Comparison of ENCODE assay signal across 8 mouse cellular contexts in the genomic region with DNA sequence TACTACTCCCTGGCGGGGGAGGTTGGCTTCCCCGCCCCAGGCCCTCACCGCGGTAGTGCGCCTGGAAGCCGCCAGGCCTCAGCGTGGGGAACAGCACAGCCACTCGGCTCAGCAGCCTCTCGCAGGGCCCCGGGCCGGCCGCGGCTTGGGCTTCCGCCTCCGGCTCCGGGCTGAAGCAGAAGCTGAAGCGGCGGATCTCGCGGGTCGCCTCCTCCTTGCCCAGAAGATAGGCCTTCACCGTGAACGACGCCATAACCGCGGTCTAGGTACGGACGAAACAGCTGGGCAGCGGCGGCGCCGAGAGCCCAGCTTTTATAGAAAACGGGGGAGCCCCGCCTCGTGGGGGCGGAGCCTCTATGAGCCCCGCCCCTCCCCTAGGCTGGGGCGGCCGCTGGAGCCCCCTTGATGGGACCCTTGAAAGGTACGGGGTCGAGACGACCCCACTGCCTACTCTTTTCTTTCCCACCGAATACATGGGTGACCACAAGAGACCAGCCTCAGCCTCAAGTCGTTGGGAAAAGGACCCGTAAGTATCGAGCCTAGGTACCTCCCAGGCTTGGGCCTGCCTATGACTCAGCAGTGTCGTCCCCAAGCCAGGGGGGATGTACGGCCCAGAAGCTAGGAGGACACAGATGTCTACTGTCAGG. TPM values are rescaled to one million over a fixed set of nuclear protein-coding genes. Genes with fewer than 3 reads are reported as not detected.
DNase-seq lines count a peak whose midpoint lies in the region; ATAC-seq and TF ChIP-seq lines count a peak whose summit lies in the region.

A gene (minus strand): TSS at position 323 of the 647 bp plus-strand sequence.
A gene (plus strand): TSS at position 386 of the 647 bp plus-strand sequence.

- TF ChIP-seq CTCF in G1E (IDR thresholded peaks at IDR 0.05; ENCODE audit: low read depth, low read length), result no peak
- peak; percentile 22; the same call in 1 of the 2 replicates for TF ChIP-seq CTCF in liver, postnatal 0 days (IDR thresholded peaks at IDR 0.05; ENCODE audit: low read depth)
- peak; percentile 29 for TF ChIP-seq CTCF in stomach, postnatal 0 days (IDR thresholded peaks at IDR 0.05; ENCODE audit: low read depth)

- peak; percentile 79 for DNase-seq in G1E (ENCODE audit: low spot score)
- DNase-seq in cerebellum, adult 11-12 months, result peak; percentile 82
- peak; percentile 89 for DNase-seq in heart, postnatal 10 days
- DNase-seq in kidney, postnatal 4 days, result peak; percentile 86 to 91
- peak; percentile 86 for DNase-seq in liver, postnatal 0 days
- peak; percentile 84 for DNase-seq in stomach, postnatal 0 days (ENCODE audit: low spot score)

- H3K27ac ChIP-seq in forebrain, embryonic 15.5 days (replicated peaks), result peak within 1 kb of the TSS; percentile 95
- peak within 1 kb of the TSS; percentile 99 for H3K27ac ChIP-seq in liver, postnatal 0 days (ENCODE audit: low read depth)
- H3K27ac ChIP-seq in neural tube, embryonic 12.5 days, result peak within 1 kb of the TSS; percentile 97
- H3K27ac ChIP-seq in stomach, postnatal 0 days (replicated peaks), result peak within 1 kb of the TSS; percentile 100

- intact Hi-C loops in heart, postnatal 10 days (cut with DNase I), result no loop called here

- H3K4me2 ChIP-seq in forebrain, embryonic 15.5 days (replicated peaks), result peak within 1 kb of the TSS; percentile 56
- H3K4me2 ChIP-seq in liver, postnatal 0 days (ENCODE audit: low read depth, low read length), result peak within 1 kb of the TSS; percentile 70
- peak within 1 kb of the TSS; percentile 65 for H3K4me2 ChIP-seq in neural tube, embryonic 12.5 days (replicated peaks)
- peak within 1 kb of the TSS; percentile 69 for H3K4me2 ChIP-seq in stomach, postnatal 0 days (replicated peaks; ENCODE audit: low read depth)

- ATAC-seq in G1E (ENCODE audit: extremely low read depth, insufficient number of reproducible peaks, low FRiP score, poor library complexity, severe bottlenecking), result no peak
- ATAC-seq in forebrain, embryonic 15.5 days (replicated peaks), result peak; percentile 76
- peak; percentile 63 for ATAC-seq in liver, postnatal 0 days
- peak; percentile 80 for ATAC-seq in neural tube, embryonic 12.5 days (ENCODE audit: low FRiP score, low read depth)
- peak; percentile 41 for ATAC-seq in stomach, postnatal 0 days (ENCODE audit: low FRiP score, low TSS enrichment)

- peak within 1 kb of the TSS; percentile 92 for H3K4me3 ChIP-seq in G1E (ENCODE audit: low read depth, low read length)
- peak within 1 kb of the TSS; percentile 90 for H3K4me3 ChIP-seq in forebrain, embryonic 15.5 days
- H3K4me3 ChIP-seq in liver, postnatal 0 days (ENCODE audit: low read depth, low read length), result peak within 1 kb of the TSS; percentile 87
- H3K4me3 ChIP-seq in neural tube, embryonic 12.5 days, result peak within 1 kb of the TSS; percentile 89
- H3K4me3 ChIP-seq in stomach, postnatal 0 days (ENCODE audit: low read depth, low read length), result peak within 1 kb of the TSS; percentile 100

- peaks cover 64% of the 10 kb centered on the region for H3K4me1 ChIP-seq in G1E (ENCODE audit: insufficient read depth, low read depth, low read length)
- H3K4me1 ChIP-seq in forebrain, embryonic 15.5 days, result peaks cover 30% of the 10 kb centered on the region
- H3K4me1 ChIP-seq in liver, postnatal 0 days (ENCODE audit: insufficient read depth), result peaks cover 47% of the 10 kb centered on the region
- H3K4me1 ChIP-seq in neural tube, embryonic 12.5 days, result peaks cover 12% of the 10 kb centered on the region
- H3K4me1 ChIP-seq in stomach, postnatal 0 days (replicated peaks; ENCODE audit: control insufficient read depth, insufficient read depth), result peaks cover 13% of the 10 kb centered on the region; the same call in 1 of the 2 replicates

- peak within 1 kb of the TSS; percentile 93 for H3K9ac ChIP-seq in forebrain, embryonic 15.5 days (replicated peaks)
- peak within 1 kb of the TSS; percentile 97 for H3K9ac ChIP-seq in liver, postnatal 0 days (replicated peaks)
- peak within 1 kb of the TSS; percentile 91 for H3K9ac ChIP-seq in neural tube, embryonic 12.5 days
- peak within 1 kb of the TSS; percentile 100 for H3K9ac ChIP-seq in stomach, postnatal 0 days (ENCODE audit: low read length)

- WGBS in forebrain, embryonic 15.5 days, result under 1% methylated on average over 48 of the region's 48 CpGs
- whole genome bisulfite sequencing in liver, postnatal 0 days (ENCODE audit: insufficient replicate concordance), result under 1% methylated on average over 46 of the region's 48 CpGs
- WGBS in neural tube, embryonic 12.5 days, result under 1% methylated on average over 48 of the region's 48 CpGs
- 1% methylated on average over 48 of the region's 48 CpGs for WGBS in stomach, postnatal 0 days

- H3K36me3 ChIP-seq in G1E (replicated peaks), result peaks cover 49% of the 10 kb centered on the region
- peaks cover 20% of the 10 kb centered on the region for H3K36me3 ChIP-seq in forebrain, embryonic 15.5 days
- peaks cover 31% of the 10 kb centered on the region for H3K36me3 ChIP-seq in liver, postnatal 0 days (replicated peaks; ENCODE audit: insufficient read depth, low read length)
- peaks cover 21% of the 10 kb centered on the region for H3K36me3 ChIP-seq in neural tube, embryonic 12.5 days
- peaks cover 18% of the 10 kb centered on the region for H3K36me3 ChIP-seq in stomach, postnatal 0 days (ENCODE audit: control insufficient read depth, insufficient read depth, low read length)

- no peaks in the 10 kb centered on the region for H3K27me3 ChIP-seq in G1E (ENCODE audit: insufficient read depth, low read length)
- no peaks in the 10 kb centered on the region for H3K27me3 ChIP-seq in forebrain, embryonic 15.5 days
- H3K27me3 ChIP-seq in liver, postnatal 0 days (ENCODE audit: insufficient read depth, low read length), result no peaks in the 10 kb centered on the region
- H3K27me3 ChIP-seq in neural tube, embryonic 12.5 days (replicated peaks), result no peaks in the 10 kb centered on the region
- H3K27me3 ChIP-seq in stomach, postnatal 0 days (ENCODE audit: control insufficient read depth, insufficient read depth, low read length), result no peaks in the 10 kb centered on the region

- no peaks in the 10 kb centered on the region for H3K9me3 ChIP-seq in G1E (replicated peaks)
- no peaks in the 10 kb centered on the region for H3K9me3 ChIP-seq in forebrain, embryonic 15.5 days
- no peaks in the 10 kb centered on the region for H3K9me3 ChIP-seq in liver, postnatal 0 days (ENCODE audit: low read length)
- no peaks in the 10 kb centered on the region for H3K9me3 ChIP-seq in neural tube, embryonic 12.5 days
- no peaks in the 10 kb centered on the region for H3K9me3 ChIP-seq in stomach, postnatal 0 days (ENCODE audit: control insufficient read depth, low read length)

- peak; percentile 27; the same call in 1 of the 2 replicates for TF ChIP-seq EP300 in liver, postnatal 0 days (IDR thresholded peaks at IDR 0.05; ENCODE audit: low read depth)
- peak; percentile 48 for TF ChIP-seq EP300 in stomach, postnatal 0 days (optimal IDR thresholded peaks at IDR 0.05)

RNA-seq across cellular contexts. Expression of the first gene that starts in this region (rescaled TPM):
- total RNA-seq in G1E (2014; fragmentation: Nextera tagmentation), result 118 and 252 TPM in 2 replicates
- 663 and 687 TPM in 2 replicates for total RNA-seq in G1E (2017)
- 134 and 138 TPM in 2 replicates for polyA plus RNA-seq in G1E (2012)
- polyA plus RNA-seq in forebrain, embryonic 15.5 days (2015; fragmentation: Nextera tagmentation; extraction: Ambion mirVana), result 285 and 303 TPM in 2 replicates
- 100 to 1,000 TPM; 239 to 247 TPM for total RNA-seq in heart, postnatal 10 days (2021)
- 154 and 172 TPM in 2 replicates for polyA plus RNA-seq in liver, postnatal 0 days (2015; fragmentation: Nextera tagmentation; extraction: Ambion mirVana)
- 241 and 245 TPM in 2 replicates for polyA plus RNA-seq in neural tube, embryonic 12.5 days (2016; fragmentation: Nextera tagmentation; extraction: Ambion mirVana)
- 211 and 220 TPM in 2 replicates for polyA plus RNA-seq in stomach, postnatal 0 days (2015; fragmentation: Nextera tagmentation; extraction: Ambion mirVana)

RNA-seq across cellular contexts. Expression of the second gene that starts in this region (rescaled TPM):
- total RNA-seq in G1E (2014; fragmentation: Nextera tagmentation) (18.4 and 24.2 TPM in 2 replicates), G1E (2017) (15.6 and 18.3 TPM in 2 replicates)
- 106 and 120 TPM in 2 replicates for polyA plus RNA-seq in G1E (2012)
- polyA plus RNA-seq in forebrain, embryonic 15.5 days (2015; fragmentation: Nextera tagmentation; extraction: Ambion mirVana), result 40.3 and 46.3 TPM in 2 replicates
- 100 to 1,000 TPM; 122 to 127 TPM for total RNA-seq in heart, postnatal 10 days (2021)
- polyA plus RNA-seq in liver, postnatal 0 days (2015; fragmentation: Nextera tagmentation; extraction: Ambion mirVana), result 17.2 and 18.6 TPM in 2 replicates
- 57.1 and 57.2 TPM in 2 replicates for polyA plus RNA-seq in neural tube, embryonic 12.5 days (2016; fragmentation: Nextera tagmentation; extraction: Ambion mirVana)
- polyA plus RNA-seq in stomach, postnatal 0 days (2015; fragmentation: Nextera tagmentation; extraction: Ambion mirVana), result 30.8 and 32.6 TPM in 2 replicates

Comparison
In these comparisons a context has a peak if more than half of its experiments do, and no peak if none do; other contexts are left out.
1. RNA of the second gene that starts in this region (total RNA-seq): 122 to 127 TPM in heart, postnatal 10 days; 15.6 to 24.2 TPM in G1E; every median in the first group is over 4 times any median in the second.
2. Peak in every context shown above with its lines, with median percentiles within 50 percentile points of each other: DNase-seq, H3K4me3 ChIP-seq, H3K27ac ChIP-seq, H3K4me2 ChIP-seq and H3K9ac ChIP-seq.